Mouse (Mus musculus): Measurements from ENCODE around the gene Tldc2. TPM values are rescaled to one million over a fixed set of nuclear protein-coding genes. Genes with fewer than 3 reads are reported as not detected.
A peak's percentile ranks its signal among the peaks of the same experiment; 100 is the strongest.

Tldc2 gene
- polyA plus RNA-seq, 1 experiment from 2014 or later = not detected

GRCm38 (mm10) chr2:157078793-157079700 lies 7.8 kb upstream of the Tldc2 start, which contains the start of gene Soga1:
Gene Soga1, minus strand, starts transcription at chr2:157079254.
- peak within 1 kb of the TSS; percentile 94 for H3K27ac ChIP-seq
- under 1% methylated on average over 92 of the region's 136 CpGs for WGBS
- ATAC-seq (replicated peaks; ENCODE audit: insufficient number of reproducible peaks, insufficient read depth, low FRiP score, low read depth) = peak; percentile 87
- H3K27me3 ChIP-seq = peaks cover 4% of the 10 kb centered on the region; the same call in 1 of the 2 replicates
- H3K36me3 ChIP-seq = no peaks in the 10 kb centered on the region
- H3K4me2 ChIP-seq = peak within 1 kb of the TSS; percentile 81
- peak within 1 kb of the TSS; percentile 93 for H3K9ac ChIP-seq
- H3K4me3 ChIP-seq = peak within 1 kb of the TSS; percentile 90
- no peaks in the 10 kb centered on the region for H3K9me3 ChIP-seq (replicated peaks)
- peaks cover 47% of the 10 kb centered on the region for H3K4me1 ChIP-seq (replicated peaks)

GRCm38 (mm10) chr2:157079701-157080180 lies 7.1 kb upstream of the Tldc2 start:
- Histone ChIP-seq H3K4me3 (peak overlapping the region; percentile 90), H3K9me3 (replicated peaks) (no peaks in the 10 kb centered on the region), H3K4me1 (replicated peaks) (peaks cover 40% of the 10 kb centered on the region), H3K4me2 (peak overlapping the region; percentile 81), H3K27me3 (peaks cover 4% of the 10 kb centered on the region; the same call in 1 of the 2 replicates), H3K27ac (peak overlapping the region; percentile 94), H3K9ac (peak overlapping the region; percentile 93), H3K36me3 (no peaks in the 10 kb centered on the region)
- ATAC-seq (replicated peaks; ENCODE audit: insufficient number of reproducible peaks, insufficient read depth, low FRiP score, low read depth) = no peak
- WGBS = 16% methylated on average over 16 of the region's 16 CpGs

DNA sequence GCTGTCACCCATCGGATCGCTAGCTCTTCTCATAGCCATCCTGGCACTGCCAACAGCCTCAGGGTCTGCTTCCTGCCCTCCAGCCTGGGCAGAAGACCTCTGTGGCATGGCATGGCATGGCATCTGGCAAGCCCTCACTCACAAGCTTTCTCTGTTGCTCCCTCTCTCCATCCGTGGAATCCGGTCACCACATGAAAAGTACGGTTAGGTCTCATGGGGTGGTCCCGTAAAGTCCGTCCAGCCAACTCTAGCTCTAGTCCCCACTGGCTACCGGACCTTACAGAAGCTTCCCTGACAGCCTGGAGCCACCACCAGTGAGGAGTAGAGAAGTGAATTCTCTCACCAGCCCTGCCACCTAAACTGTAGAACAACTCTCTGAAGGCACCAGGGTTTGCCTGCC lies 5.5 kb upstream of the Tldc2 start:
- no peak overlapping the region for H3K4me3 ChIP-seq
- H3K27ac ChIP-seq = no peak overlapping the region
- 90% methylated on average over 8 of the region's 8 CpGs for WGBS
- no peak overlapping the region for H3K4me2 ChIP-seq
- peaks cover 4% of the 10 kb centered on the region; the same call in 1 of the 2 replicates for H3K27me3 ChIP-seq
- no peak overlapping the region for H3K9ac ChIP-seq
- peaks cover 24% of the 10 kb centered on the region for H3K4me1 ChIP-seq (replicated peaks)
- no peak for ATAC-seq (replicated peaks; ENCODE audit: insufficient number of reproducible peaks, insufficient read depth, low FRiP score, low read depth)
- H3K9me3 ChIP-seq (replicated peaks) = no peaks in the 10 kb centered on the region
- H3K36me3 ChIP-seq = no peaks in the 10 kb centered on the region

DNA sequence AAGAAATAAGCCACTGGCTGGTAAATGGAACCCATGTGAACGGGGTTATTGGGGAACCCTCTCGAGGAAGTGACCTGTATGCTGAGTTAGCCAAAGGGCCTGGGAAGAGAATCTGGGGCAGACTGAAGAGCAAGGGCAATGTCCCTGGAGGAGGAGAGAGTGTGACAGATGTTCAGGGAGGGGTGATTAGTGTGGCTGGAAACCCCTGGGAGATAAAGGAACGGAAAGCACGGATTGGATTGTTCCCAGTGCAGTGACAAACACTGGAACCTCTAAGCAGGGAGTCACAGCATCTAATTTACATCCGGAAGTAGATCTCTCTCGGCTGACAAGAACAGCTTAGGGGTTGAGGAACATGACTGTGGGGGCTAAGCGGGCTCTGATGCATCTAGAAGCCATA lies 4.9 kb upstream of the Tldc2 start:
- 24% methylated on average over 7 of the region's 7 CpGs for WGBS
- no peaks in the 10 kb centered on the region for H3K36me3 ChIP-seq
- no peak overlapping the region for H3K27ac ChIP-seq
- no peak overlapping the region for H3K4me3 ChIP-seq
- no peaks in the 10 kb centered on the region for H3K9me3 ChIP-seq (replicated peaks)
- H3K27me3 ChIP-seq = peaks cover 4% of the 10 kb centered on the region; the same call in 1 of the 2 replicates
- no peak overlapping the region for H3K9ac ChIP-seq
- ATAC-seq (replicated peaks; ENCODE audit: insufficient number of reproducible peaks, insufficient read depth, low FRiP score, low read depth) = no peak
- peaks cover 18% of the 10 kb centered on the region for H3K4me1 ChIP-seq (replicated peaks)
- no peak overlapping the region for H3K4me2 ChIP-seq

DNA sequence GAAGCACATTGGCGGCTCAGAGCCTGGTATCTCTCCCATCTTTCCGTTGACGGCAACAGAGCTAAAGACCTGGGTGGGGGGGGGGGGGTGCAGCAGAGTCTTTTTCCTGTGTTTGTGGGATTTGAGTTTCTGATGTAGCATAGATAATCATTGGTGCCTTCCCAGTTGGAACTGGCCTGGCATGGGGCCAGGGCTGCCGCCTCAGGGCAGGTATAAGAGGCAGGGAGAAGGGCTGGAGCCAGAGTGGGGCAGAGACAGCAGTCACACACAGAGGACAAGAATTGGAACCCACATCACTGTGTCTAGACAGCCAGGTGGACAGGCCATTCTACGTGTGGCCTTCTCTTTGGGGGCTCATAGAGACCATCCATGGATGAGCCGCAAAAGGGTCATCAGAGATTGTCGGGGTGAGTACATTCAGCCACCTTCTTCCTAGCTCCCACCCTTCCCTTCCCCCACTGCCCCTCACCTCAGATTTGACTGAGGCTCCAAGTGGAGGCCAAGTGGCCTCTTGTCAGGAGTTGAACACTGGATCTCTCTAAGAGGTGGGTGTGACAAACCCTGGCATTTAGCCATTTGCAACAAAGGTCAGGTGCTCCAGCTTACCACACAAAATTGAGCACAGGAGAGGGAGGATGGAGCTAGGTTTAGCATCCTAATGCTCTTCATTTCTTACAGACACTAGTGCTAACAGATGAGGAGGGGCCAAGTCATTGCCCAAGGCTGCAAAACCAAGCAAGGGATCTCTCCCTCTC lies 1.8 kb upstream of the Tldc2 start:
- 75% methylated on average over 7 of the region's 7 CpGs for WGBS
- Histone ChIP-seq H3K9me3 (replicated peaks) (no peaks in the 10 kb centered on the region), H3K27ac (no peak overlapping the region), H3K4me1 (replicated peaks) (peaks cover 8% of the 10 kb centered on the region), H3K4me2 (no peak overlapping the region), H3K27me3 (peaks cover 4% of the 10 kb centered on the region; the same call in 1 of the 2 replicates), H3K9ac (no peak overlapping the region), H3K4me3 (no peak overlapping the region), H3K36me3 (no peaks in the 10 kb centered on the region)
- ATAC-seq (replicated peaks; ENCODE audit: insufficient number of reproducible peaks, insufficient read depth, low FRiP score, low read depth) = no peak

- Histone ChIP-seq H3K9me3 (replicated peaks) (no peaks in the 10 kb centered on the region), H3K4me2 (no peak overlapping the region), H3K36me3 (no peaks in the 10 kb centered on the region), H3K4me1 (replicated peaks) (peaks cover 9% of the 10 kb centered on the region), H3K27ac (no peak overlapping the region), H3K27me3 (no peaks in the 10 kb centered on the region), H3K9ac (no peak overlapping the region), H3K4me3 (no peak overlapping the region)
- no peak for ATAC-seq (replicated peaks; ENCODE audit: insufficient number of reproducible peaks, insufficient read depth, low FRiP score, low read depth)
- WGBS = 80% methylated on average over 14 of the region's 14 CpGs
Observed at GRCm38 (mm10) chr2:157087536-157088317, 872 bp downstream of the Tldc2 start.

DNA sequence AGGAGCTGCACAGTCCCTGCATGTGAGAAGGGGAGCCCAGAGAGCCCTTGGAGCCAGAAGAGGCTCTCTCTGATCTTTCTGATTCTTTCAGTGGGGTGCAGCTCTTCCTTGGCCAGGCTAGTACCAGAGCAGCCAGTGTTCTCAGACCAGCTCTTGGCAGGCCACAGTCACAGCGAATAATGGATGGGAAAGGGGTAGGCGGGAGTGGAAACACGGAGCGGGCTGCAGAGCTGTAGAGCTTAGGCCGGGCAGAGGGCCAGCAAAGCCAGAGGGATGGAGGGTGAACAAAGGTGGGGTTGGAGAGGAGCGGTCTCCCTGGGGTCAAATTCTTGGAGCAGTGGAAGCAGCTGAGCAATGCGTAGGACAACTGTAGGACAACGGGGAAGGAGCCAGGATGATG lies 5.2 kb downstream of the Tldc2 start:
- Histone ChIP-seq H3K4me3 (no peak overlapping the region), H3K36me3 (no peaks in the 10 kb centered on the region), H3K9ac (0 out of 2 replicates have a peak overlapping the region, but pooled peaks have one; percentile 4), H3K4me1 (replicated peaks) (peaks cover 11% of the 10 kb centered on the region), H3K4me2 (peak overlapping the region; percentile 37; the same call in 1 of the 2 replicates), H3K27me3 (no peaks in the 10 kb centered on the region), H3K9me3 (replicated peaks) (no peaks in the 10 kb centered on the region), H3K27ac (peak overlapping the region; percentile 31; the same call in 1 of the 2 replicates)
- ATAC-seq (replicated peaks; ENCODE audit: insufficient number of reproducible peaks, insufficient read depth, low FRiP score, low read depth) = peak; percentile 58
- WGBS = 18% methylated on average over 8 of the region's 8 CpGs

DNA sequence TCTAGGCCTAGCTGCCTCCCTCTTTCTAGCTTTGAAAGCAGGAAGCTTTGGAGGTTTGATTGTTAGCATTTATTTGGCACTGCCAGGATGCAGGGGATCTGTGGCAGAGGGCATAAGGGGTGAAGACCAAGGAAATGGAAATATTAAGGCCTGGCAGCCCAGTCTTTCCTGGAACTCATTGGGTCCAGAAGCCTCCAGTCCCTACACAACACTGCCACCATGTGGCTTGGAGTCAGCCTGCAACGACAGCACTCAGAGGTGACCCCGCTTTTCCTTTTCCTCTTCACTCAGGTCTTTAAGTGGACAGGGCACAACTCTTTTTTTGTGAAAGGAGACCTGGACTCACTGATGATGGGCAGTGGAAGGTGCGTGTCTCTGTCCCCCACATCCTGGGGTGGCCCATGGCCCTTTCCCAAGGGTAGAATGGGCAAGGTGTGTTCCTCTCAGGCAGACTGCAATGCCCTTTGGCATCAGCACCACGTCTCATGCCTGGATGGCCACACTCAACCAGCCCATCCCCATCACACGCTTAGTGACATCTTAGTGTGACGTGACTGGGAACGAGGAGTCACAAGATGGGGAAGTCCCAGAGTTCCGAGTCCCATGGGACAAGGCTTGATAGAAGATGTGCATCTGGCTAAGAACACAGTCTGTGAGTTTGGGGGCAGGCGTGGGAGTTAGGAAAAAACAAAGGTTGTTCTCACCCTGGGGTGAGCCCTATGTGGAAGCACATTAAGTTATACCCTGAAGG lies 8.3 kb downstream of the Tldc2 start:
- no peak for ATAC-seq (replicated peaks; ENCODE audit: insufficient number of reproducible peaks, insufficient read depth, low FRiP score, low read depth)
- H3K9ac ChIP-seq = no peak overlapping the region
- WGBS = 55% methylated on average over 9 of the region's 9 CpGs
- H3K36me3 ChIP-seq = peaks cover under 1% of the 10 kb centered on the region; the same call in 1 of the 2 replicates
- H3K4me2 ChIP-seq = no peak overlapping the region
- H3K4me1 ChIP-seq (replicated peaks) = peaks cover 18% of the 10 kb centered on the region
- H3K4me3 ChIP-seq = no peak overlapping the region
- H3K27ac ChIP-seq = no peak overlapping the region
- H3K9me3 ChIP-seq (replicated peaks) = no peaks in the 10 kb centered on the region
- H3K27me3 ChIP-seq = no peaks in the 10 kb centered on the region

DNA sequence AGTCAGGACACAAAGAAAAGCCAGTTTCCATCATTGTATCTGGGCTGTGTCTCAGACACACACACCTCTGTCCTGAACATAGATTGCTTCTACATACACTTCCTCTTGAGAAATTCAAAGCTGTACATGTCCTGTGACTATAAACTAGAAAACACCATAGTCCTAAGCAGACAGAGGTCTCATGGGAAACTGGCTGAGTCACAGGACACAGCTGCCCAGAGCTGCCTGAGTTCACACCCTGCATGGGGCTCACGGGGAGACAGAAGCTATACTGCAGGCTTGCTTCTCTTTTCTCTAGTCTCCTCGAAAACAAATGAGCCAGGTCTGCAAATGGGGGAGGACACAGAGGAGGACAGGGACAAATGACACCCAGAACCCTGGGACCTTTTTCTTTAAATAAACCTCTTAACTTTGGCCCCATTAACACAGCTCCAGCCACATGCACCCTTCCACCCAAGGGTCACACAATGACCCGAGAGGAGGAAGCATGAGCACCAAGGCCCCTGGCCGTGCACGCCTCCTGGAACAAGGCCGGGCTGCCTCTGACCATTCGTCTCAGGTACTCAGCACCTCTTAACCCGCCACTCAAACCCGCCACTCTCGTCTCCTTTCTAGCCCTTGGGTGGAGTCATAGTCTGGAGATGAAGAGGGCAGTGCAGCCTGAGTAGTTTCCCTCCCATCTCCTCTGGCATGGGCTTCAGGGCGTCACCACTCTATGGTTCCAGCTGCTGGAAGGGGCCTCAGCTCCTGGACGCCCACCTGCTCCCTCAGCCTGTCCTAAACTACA lies 12.9 kb downstream of the Tldc2 start:
- 0 out of 2 replicates have a peak, but pooled peaks cover 11% of the 10 kb centered on the region for H3K4me1 ChIP-seq (replicated peaks)
- no peaks in the 10 kb centered on the region for H3K27me3 ChIP-seq
- 55% methylated on average over 12 of the region's 12 CpGs for WGBS
- ATAC-seq (replicated peaks; ENCODE audit: insufficient number of reproducible peaks, insufficient read depth, low FRiP score, low read depth) = no peak
- no peaks in the 10 kb centered on the region for H3K9me3 ChIP-seq (replicated peaks)
- H3K36me3 ChIP-seq = peaks cover 16% of the 10 kb centered on the region; the same call in 1 of the 2 replicates
- H3K27ac ChIP-seq = no peak overlapping the region
- no peak overlapping the region for H3K9ac ChIP-seq
- H3K4me3 ChIP-seq = no peak overlapping the region
- H3K4me2 ChIP-seq = no peak overlapping the region

DNA sequence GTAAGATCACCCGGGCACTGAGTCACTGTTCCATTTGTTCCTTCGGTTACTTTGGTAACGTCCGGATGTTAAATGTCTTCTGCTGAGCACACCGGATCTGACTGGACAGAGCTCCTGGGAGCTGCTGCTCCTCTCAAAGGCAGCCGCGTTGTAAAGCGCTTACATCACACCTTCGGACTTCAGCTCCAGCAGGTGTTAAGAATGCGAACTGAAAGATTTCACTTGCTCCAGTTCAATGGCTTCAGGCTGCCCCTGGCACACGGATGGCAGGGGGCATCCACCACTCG lies 13.4 kb downstream of the Tldc2 start:
- no peak overlapping the region for H3K9ac ChIP-seq
- no peaks in the 10 kb centered on the region for H3K9me3 ChIP-seq (replicated peaks)
- ATAC-seq (replicated peaks; ENCODE audit: insufficient number of reproducible peaks, insufficient read depth, low FRiP score, low read depth) = no peak
- no peaks in the 10 kb centered on the region for H3K27me3 ChIP-seq
- H3K4me3 ChIP-seq = no peak overlapping the region
- no peak overlapping the region for H3K27ac ChIP-seq
- no peak overlapping the region for H3K4me2 ChIP-seq
- WGBS = 58% methylated on average over 12 of the region's 12 CpGs
- H3K36me3 ChIP-seq = peaks cover 19% of the 10 kb centered on the region; the same call in 1 of the 2 replicates
- H3K4me1 ChIP-seq (replicated peaks) = 0 out of 2 replicates have a peak, but pooled peaks cover 9% of the 10 kb centered on the region

Data from heart, embryonic 15.5 days (tissue).